Mouse (Mus musculus): ENCODE measurements around the gene Pdcd10.

Gene Pdcd10

DNA sequence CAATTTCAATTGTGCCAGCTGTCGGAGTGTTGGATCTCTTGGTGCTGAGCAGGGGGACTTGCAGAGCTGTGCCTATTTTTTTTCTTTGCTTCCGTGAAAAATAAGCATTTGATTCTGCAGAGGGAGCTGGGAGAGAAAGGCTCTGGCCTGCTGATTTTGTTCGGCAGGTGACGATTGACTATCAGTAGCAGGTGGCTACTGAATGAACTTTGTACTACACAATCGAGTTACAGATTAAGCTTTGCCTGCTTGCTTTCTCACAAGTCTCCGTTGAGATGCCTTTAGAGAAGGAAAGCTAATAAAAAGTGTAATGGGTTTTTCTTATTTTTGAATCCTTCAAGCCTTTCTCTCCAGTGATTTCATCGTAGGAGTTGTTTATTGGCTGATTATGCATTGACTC, 81.5 kb downstream of the Pdcd10 start:
- in situ Hi-C loops (cut with MboI; ENCODE audit: unreplicated experiment in 2 of 2): no loop called here

DNA sequence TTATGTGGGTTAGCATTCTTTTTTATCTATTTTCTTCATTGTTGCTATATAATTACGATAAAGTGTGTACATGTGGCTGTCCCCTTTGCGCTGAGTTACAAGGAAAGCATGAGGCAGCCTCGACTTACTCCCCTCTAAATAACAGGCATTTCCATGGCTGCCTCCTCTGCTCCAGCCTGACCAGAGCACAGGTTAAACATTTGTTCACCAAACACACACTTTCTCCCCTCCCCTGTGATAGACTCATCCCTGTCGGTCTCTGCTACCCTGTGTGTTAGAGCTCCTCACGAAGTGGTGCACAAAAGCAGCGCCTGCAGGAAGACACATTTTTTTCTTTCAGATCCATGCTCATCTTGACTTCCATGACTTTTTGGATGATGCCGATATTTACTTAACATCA, 82.0 kb downstream of the Pdcd10 start:
- in situ Hi-C loops (cut with MboI; ENCODE audit: unreplicated experiment in 2 of 2): no loop called here

GRCm38 (mm10) chr3:75468154-75468553, 88.5 kb downstream of the Pdcd10 start:
- in situ Hi-C loops (cut with MboI; ENCODE audit: unreplicated experiment in 2 of 2): no loop called here

All from v-Abl transformed pro-B cells (cell line).